Mouse (Mus musculus): Measurements from ENCODE around the gene Cd82. TPM values are rescaled to one million over a fixed set of nuclear protein-coding genes. Genes with fewer than 3 reads are reported as not detected.

Gene Cd82
- polyA plus RNA-seq (2015; fragmentation: Nextera tagmentation; extraction: Ambion mirVana), result 17.6 and 19.6 TPM in 2 replicates

DNA sequence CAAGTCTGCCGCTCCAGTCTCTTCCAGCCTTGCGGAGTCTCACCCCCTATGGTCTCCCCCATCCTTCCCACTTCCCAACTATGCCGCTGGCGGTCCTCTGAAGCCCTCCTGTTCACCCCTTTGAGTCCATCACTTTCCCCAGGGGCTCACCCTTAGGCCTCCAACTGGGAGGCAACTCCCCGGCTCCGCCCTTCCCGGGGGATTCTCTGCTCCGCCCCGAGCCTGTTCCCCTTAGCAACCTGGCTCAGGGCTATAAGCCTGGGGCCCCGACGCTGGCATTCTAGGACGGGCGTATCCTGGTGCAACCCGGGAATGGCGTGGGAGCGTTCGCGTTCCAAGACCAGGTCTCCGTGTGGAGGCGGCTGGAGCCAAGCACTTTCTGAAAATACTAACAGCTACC, at the start of gene Cd82:
Gene Cd82, minus strand, starts transcription at position 381 of the 400 bp plus-strand sequence.
- WGBS, result 2% methylated on average over 20 of the region's 20 CpGs
- ATAC-seq (replicated peaks), result peak; percentile 81
- Histone ChIP-seq H3K4me2 (replicated peaks) (peak within 1 kb of the TSS; percentile 62), H3K9me3 (no peaks in the 10 kb centered on the region), H3K27ac (replicated peaks) (0 out of 2 replicates have a peak within 1 kb of the TSS, but pooled peaks have one; percentile 45), H3K36me3 (no peaks in the 10 kb centered on the region), H3K27me3 (no peaks in the 10 kb centered on the region), H3K9ac (replicated peaks) (peak within 1 kb of the TSS; percentile 27), H3K4me1 (peaks cover 15% of the 10 kb centered on the region), H3K4me3 (peak within 1 kb of the TSS; percentile 39)

DNA sequence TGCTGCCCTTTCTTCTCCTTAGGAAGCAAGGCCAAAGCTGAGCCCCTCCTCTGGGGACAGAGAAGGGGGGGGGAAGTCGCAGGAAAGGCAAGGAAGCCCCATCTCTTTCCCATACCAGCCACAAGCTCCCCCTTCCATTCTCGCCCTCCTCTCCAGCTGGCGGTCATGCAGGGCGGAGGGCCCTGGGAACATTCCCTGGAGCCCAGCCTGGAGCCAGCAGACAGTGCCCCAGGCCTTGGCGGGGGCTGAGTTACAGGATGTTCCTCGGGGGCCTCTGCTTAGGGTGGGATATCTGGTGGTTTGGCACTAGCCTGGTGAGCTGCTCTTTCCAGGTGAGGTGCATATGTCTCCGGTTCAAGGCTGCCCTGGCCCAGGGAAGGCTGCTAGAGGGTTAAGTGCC, 49.2 kb upstream of the Cd82 start:
- Histone ChIP-seq H3K36me3 (no peaks in the 10 kb centered on the region), H3K27ac (replicated peaks) (no peak overlapping the region), H3K9me3 (no peaks in the 10 kb centered on the region), H3K4me3 (no peak overlapping the region), H3K4me1 (no peaks in the 10 kb centered on the region; the same call in 1 of the 2 replicates), H3K9ac (replicated peaks) (no peak overlapping the region), H3K27me3 (no peaks in the 10 kb centered on the region), H3K4me2 (replicated peaks) (no peak overlapping the region)
- ATAC-seq (replicated peaks), result no peak
- 64% methylated on average over 7 of the region's 7 CpGs for WGBS

DNA sequence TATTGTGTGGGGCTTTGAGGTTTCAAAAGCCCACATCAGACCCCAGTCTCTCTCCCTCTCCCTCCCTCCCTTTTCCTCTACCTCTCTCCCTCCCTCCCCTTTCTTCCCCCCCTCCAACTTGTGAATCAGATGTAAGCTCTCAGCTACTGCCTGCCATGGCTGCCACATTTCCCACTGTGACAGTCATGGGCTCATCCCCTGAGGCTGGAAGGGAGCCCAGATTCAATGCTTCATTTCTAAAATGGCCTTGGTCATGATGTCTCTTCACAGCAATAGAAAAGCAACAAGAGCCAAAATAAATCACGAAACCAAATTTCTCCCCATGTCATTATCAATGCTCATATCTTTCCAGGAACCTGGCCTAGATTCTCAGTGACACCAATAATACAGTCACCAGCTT, 47.9 kb upstream of the Cd82 start:
- H3K4me2 ChIP-seq (replicated peaks), result no peak overlapping the region
- no peak overlapping the region for H3K4me3 ChIP-seq
- H3K4me1 ChIP-seq, result no peaks in the 10 kb centered on the region; the same call in 1 of the 2 replicates
- H3K27ac ChIP-seq (replicated peaks), result no peak overlapping the region
- H3K9ac ChIP-seq (replicated peaks), result no peak overlapping the region
- H3K9me3 ChIP-seq, result no peaks in the 10 kb centered on the region
- WGBS, result 79% methylated on average over 1 of the region's 1 CpGs
- no peaks in the 10 kb centered on the region for H3K27me3 ChIP-seq
- H3K36me3 ChIP-seq, result no peaks in the 10 kb centered on the region
- no peak for ATAC-seq (replicated peaks)

DNA sequence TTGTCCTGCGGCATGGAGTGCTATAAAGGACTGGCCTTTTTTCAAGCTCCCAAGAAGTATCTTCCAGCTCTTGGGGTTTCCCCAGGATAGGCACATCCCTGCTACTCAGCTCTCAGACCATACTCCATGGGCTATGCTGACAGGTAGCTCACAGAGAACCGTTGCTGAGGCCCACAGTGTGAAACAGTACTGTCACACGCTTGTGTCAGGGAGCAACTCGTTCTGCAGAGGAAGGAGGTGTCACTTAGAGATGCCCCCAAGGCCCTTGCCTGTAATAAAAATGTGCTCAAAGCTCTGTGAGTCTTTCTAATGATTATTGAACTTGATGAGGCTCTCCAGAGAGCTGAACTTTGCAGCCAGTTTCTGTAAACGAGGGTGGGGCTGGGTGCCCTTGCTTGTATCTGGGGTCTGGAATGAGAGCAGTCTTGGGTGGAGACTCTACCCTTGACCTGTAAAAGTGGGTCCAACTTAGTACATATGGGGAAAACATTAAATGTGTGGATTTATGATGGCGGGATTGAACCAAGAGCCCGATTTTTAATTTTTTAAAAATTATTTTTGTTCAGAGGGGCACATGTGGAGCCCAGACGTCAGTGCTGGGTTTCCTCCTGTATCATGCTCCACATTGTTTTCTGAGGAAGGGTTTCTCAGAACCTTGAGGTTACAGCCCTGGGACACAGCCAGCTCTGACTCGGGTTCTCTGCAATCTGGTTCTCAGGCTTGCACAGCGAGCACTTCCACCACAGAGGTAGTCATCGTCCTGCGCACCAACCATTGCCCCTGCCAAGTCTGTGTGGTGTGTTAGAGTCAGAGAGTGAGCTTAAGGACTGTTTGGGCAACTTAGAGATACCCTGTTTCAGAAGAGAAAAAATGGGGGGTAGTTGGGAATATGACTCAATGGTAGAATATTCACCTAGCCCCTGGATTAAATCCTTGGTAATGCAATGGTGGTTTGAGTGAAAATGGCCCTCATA, 47.1 kb upstream of the Cd82 start:
- H3K9ac ChIP-seq (replicated peaks), result no peak overlapping the region
- H3K27me3 ChIP-seq, result no peaks in the 10 kb centered on the region
- ATAC-seq (replicated peaks), result no peak
- WGBS, result 88% methylated on average over 12 of the region's 12 CpGs
- no peaks in the 10 kb centered on the region for H3K36me3 ChIP-seq
- H3K4me2 ChIP-seq (replicated peaks), result no peak overlapping the region
- H3K4me1 ChIP-seq, result no peaks in the 10 kb centered on the region; the same call in 1 of the 2 replicates
- H3K27ac ChIP-seq (replicated peaks), result no peak overlapping the region
- H3K9me3 ChIP-seq, result no peaks in the 10 kb centered on the region
- H3K4me3 ChIP-seq, result no peak overlapping the region

DNA sequence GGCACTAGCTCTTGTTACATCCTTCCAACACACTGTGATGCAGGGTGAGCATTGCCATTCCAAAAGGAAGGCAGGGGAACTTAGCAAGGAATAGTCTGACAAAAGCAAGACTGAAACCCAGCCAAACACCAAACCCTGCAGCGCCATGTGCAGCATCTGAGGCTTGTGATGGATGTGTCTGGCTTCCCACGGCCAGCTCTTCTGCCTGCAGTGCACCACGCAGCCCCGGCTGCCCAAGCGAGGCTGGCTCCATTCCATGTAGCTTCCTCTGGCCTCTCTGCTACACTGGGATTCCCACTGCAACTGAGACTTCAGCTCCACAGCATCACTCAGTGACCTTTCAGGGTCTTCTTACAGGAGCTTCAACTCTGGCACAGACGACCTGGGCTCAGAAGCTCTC, 42.2 kb upstream of the Cd82 start:
- ATAC-seq (replicated peaks), result no peak
- Histone ChIP-seq H3K4me3 (no peak overlapping the region), H3K27me3 (no peaks in the 10 kb centered on the region), H3K27ac (replicated peaks) (no peak overlapping the region), H3K9me3 (no peaks in the 10 kb centered on the region), H3K4me1 (no peaks in the 10 kb centered on the region), H3K9ac (replicated peaks) (no peak overlapping the region), H3K4me2 (replicated peaks) (no peak overlapping the region), H3K36me3 (no peaks in the 10 kb centered on the region)
- 79% methylated on average over 6 of the region's 6 CpGs for WGBS

DNA sequence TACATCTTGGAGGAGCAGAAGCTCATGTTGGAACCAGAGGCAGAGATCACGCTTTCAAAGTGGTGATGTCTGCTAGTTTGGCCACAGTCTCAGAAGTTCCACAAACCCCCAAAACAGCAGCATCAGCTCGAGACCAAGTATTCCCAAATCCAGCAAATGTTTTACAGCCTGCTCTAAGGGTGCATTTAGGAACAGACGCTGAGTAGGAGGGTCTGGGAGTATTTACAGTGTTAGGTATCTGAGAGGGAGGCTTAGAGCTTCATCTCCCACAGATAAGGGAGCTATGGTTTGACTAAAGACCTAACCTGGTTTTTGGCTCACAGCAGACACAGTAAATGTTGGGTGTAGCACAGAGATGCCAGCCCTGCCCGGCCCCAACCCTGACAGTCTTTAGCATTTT, 40.4 kb upstream of the Cd82 start:
- Histone ChIP-seq H3K27ac (replicated peaks) (no peak overlapping the region), H3K4me3 (no peak overlapping the region), H3K4me1 (no peaks in the 10 kb centered on the region), H3K9ac (replicated peaks) (no peak overlapping the region), H3K4me2 (replicated peaks) (no peak overlapping the region), H3K9me3 (no peaks in the 10 kb centered on the region), H3K36me3 (no peaks in the 10 kb centered on the region), H3K27me3 (no peaks in the 10 kb centered on the region)
- 80% methylated on average over 4 of the region's 4 CpGs for WGBS
- ATAC-seq (replicated peaks), result no peak

DNA sequence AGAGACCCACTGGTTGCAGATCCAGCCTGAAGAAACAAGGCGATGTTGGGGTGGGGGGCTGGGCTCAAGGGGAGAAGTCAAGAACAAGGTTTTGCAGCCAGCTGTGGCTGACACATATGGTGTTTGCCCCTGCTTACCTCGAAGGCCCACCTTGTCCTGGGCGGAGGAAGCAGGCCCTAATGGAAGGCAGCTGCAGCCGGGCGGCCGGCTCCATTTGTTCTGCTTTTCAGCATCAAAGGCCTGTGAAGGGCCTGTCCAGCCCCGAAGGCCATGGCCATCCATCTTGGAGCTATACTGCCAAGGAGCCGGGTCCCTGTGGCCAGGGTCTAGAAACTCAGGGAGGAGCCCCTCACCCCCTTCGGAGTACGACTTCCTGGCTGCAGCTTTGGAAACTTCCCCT, 38.4 kb upstream of the Cd82 start:
- Histone ChIP-seq H3K4me1 (no peaks in the 10 kb centered on the region), H3K9me3 (no peaks in the 10 kb centered on the region), H3K27ac (replicated peaks) (no peak overlapping the region), H3K4me2 (replicated peaks) (no peak overlapping the region), H3K27me3 (no peaks in the 10 kb centered on the region), H3K9ac (replicated peaks) (no peak overlapping the region), H3K36me3 (no peaks in the 10 kb centered on the region), H3K4me3 (no peak overlapping the region)
- WGBS, result 84% methylated on average over 10 of the region's 10 CpGs
- no peak for ATAC-seq (replicated peaks)

DNA sequence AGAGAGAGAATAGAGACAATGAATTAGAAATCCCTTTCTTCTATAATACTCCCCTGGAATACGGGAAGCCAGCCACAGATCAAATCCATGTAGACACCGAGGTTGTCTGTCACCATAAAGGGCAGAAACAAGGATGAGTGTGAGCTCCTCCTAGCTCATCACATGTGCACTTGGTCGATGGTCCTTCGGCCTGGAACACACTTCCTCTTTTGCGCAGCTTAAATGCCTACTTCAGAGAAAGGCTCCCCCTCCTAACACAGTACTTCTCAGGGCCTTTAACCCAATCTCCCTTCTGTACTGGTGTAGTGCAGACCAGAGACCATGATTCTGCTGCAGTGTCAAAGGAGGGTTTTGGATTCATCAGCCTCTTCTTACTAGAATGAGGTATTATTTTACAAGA, 34.3 kb upstream of the Cd82 start:
- no peak overlapping the region for H3K4me3 ChIP-seq
- H3K4me1 ChIP-seq, result no peaks in the 10 kb centered on the region
- WGBS, result 86% methylated on average over 5 of the region's 5 CpGs
- no peak overlapping the region for H3K4me2 ChIP-seq (replicated peaks)
- no peak overlapping the region for H3K27ac ChIP-seq (replicated peaks)
- H3K9ac ChIP-seq (replicated peaks), result no peak overlapping the region
- no peaks in the 10 kb centered on the region for H3K36me3 ChIP-seq
- H3K27me3 ChIP-seq, result no peaks in the 10 kb centered on the region
- no peaks in the 10 kb centered on the region for H3K9me3 ChIP-seq
- ATAC-seq (replicated peaks), result no peak

DNA sequence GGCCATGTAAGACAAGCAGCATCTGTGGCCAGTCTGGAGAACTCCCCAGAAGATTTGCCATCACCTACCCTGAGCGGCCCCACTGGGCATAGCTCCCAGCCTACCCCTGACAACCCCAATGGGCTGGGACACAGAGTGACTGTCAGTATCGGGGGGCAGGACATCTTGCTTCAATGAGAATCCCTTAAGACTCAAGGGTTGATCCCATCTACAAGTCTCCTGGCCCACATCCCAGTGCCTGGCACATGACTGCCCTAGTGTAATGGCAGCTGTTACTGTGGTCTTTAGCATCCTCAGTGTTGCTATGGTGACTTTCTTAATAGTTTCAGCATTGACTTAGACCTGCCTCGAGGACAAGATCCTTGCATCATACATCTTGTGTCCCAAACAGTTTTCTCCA, 32.2 kb upstream of the Cd82 start:
- ATAC-seq (replicated peaks), result no peak
- Histone ChIP-seq H3K4me2 (replicated peaks) (no peak overlapping the region), H3K27me3 (no peaks in the 10 kb centered on the region), H3K9ac (replicated peaks) (no peak overlapping the region), H3K4me1 (no peaks in the 10 kb centered on the region), H3K36me3 (no peaks in the 10 kb centered on the region), H3K9me3 (no peaks in the 10 kb centered on the region), H3K27ac (replicated peaks) (no peak overlapping the region), H3K4me3 (no peak overlapping the region)
- 78% methylated on average over 3 of the region's 3 CpGs for WGBS

DNA sequence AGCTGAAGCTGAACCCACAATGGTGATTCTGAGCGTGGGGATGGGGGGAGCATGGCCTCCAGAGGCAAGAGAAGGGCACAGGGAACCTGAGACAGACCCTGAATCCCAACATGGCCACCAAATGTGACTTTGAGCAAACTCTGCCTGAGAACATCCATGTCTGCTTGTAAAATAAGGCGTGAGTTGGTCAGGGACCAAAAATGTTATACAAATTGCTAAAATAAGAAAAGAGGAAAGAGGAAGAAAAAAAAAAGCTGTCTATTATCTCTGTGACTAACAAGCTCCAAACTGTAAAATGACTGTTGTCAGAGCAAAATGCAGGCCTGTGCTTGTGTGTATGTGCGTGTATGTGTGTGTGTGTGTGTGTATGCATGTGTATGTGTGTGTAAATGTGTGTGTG, 30.6 kb upstream of the Cd82 start:
- no peak overlapping the region for H3K27ac ChIP-seq (replicated peaks)
- H3K27me3 ChIP-seq, result no peaks in the 10 kb centered on the region
- no peaks in the 10 kb centered on the region for H3K4me1 ChIP-seq
- ATAC-seq (replicated peaks), result no peak
- no peak overlapping the region for H3K4me3 ChIP-seq
- H3K9ac ChIP-seq (replicated peaks), result no peak overlapping the region
- no peaks in the 10 kb centered on the region for H3K36me3 ChIP-seq
- H3K9me3 ChIP-seq, result no peaks in the 10 kb centered on the region
- no peak overlapping the region for H3K4me2 ChIP-seq (replicated peaks)
- 82% methylated on average over 3 of the region's 3 CpGs for WGBS

DNA sequence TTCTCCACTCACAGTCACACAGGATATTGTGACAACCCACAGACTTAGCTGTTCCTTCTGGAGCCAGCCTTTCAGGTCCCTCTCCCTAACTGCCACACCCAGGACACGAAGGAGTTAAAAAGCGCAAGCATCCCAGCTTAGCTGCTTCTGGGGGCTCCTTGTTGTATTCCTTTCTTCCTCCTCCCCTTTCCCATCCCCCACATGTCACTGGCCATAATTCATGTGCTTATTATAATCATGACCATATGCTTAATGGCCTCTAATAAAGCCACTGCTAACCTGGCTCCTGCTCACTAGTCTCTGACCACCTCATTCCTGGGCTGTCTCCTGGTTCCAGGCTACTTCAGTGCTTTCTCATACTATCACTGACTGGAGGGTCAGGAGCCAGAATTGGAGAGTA, 27.6 kb upstream of the Cd82 start:
- no peaks in the 10 kb centered on the region for H3K4me1 ChIP-seq
- 91% methylated on average over 2 of the region's 2 CpGs for WGBS
- H3K36me3 ChIP-seq, result no peaks in the 10 kb centered on the region
- H3K4me2 ChIP-seq (replicated peaks), result no peak overlapping the region
- no peak overlapping the region for H3K9ac ChIP-seq (replicated peaks)
- no peaks in the 10 kb centered on the region for H3K9me3 ChIP-seq
- no peak overlapping the region for H3K4me3 ChIP-seq
- no peak overlapping the region for H3K27ac ChIP-seq (replicated peaks)
- H3K27me3 ChIP-seq, result no peaks in the 10 kb centered on the region
- no peak for ATAC-seq (replicated peaks)

DNA sequence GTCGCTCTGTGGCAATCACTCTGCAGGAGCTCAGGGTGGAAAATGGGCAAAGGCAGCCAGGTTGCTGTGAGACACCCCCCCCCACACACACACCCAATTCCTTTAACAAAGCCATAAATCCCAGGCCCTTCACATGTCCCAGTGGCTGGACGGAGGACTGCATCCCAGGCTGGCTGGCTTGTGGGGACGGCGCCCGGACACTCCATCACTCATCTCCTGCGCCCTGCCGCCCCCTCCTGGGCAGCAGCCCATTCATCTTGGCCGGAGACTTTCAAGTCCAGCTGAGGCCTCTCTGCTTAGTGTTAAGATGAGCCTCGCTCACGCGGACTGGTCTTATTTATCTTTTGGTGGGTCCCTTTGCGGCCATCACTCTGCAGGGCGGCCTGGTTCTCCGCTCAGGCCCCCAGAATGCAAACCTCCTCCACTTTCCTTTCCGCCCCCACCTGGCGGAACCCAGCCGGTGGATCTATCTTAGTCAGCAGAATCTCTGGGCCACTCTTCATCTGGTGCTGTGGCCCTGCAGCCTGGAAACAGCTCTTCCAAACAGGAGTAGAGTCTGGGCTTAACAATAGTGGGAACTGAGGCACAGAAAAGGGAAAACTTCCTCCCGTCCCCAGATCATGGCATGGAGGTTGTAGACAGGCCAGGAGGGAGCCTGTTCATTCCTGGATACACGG, 26.1 kb upstream of the Cd82 start:
- Histone ChIP-seq H3K27me3 (no peaks in the 10 kb centered on the region), H3K4me2 (replicated peaks) (no peak overlapping the region), H3K9me3 (no peaks in the 10 kb centered on the region), H3K9ac (replicated peaks) (no peak overlapping the region), H3K4me1 (no peaks in the 10 kb centered on the region), H3K27ac (replicated peaks) (no peak overlapping the region), H3K4me3 (no peak overlapping the region), H3K36me3 (no peaks in the 10 kb centered on the region)
- ATAC-seq (replicated peaks), result no peak
- WGBS, result 47% methylated on average over 19 of the region's 19 CpGs

All from forebrain, embryonic 15.5 days (tissue).